Mouse (Mus musculus): Measurements from ENCODE around the gene Elf2. TPM values are rescaled to one million over a fixed set of nuclear protein-coding genes. Genes with fewer than 3 reads are reported as not detected.
A peak's percentile ranks its signal among the peaks of the same experiment; 100 is the strongest.

Elf2 gene
- 36.5 and 37.9 TPM in 2 replicates for polyA plus RNA-seq (2014; fragmentation: Nextera tagmentation; extraction: Ambion mirVana)

DNA sequence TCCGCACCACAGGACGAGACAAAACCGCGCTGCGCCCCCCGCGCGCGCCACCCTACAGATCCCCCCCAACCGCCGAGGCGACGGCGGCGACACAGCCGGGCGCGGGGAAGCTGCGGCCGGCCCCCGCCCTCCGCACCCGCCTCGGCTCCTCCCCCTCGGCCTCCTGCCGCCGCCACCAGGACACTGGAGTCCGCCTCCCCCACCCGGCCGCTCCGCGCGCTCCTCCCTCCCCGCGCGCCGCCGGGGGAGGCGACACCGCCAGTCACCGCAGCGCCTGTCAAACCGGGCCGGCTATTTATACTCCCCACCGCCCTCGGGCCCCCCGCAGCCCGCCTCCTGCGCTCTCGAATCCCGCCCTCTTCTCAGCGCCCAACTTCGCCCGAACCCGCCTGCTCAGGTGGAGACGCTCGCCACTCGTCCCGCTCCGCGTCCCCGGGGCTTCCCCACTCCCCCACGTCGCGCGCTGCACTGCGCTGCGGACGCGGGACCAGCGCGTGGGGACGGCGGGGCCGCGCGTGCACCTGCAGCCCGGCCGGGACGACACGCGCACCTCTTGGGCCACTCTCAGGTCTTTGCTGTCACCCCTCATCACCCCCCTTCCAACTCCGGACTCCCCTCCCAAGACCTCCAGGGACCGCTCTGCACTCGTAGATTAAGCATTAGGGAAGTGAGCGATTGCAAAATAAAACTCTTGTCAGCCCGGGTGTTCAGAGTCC is at the start of gene Elf2:
Elf2 (minus strand) TSS at position 112 of the 716 bp plus-strand sequence.
- Histone ChIP-seq H3K4me3 (ENCODE audit: low read depth, low read length) (peak within 1 kb of the TSS; percentile 98), H3K4me1 (replicated peaks; ENCODE audit: control insufficient read depth, insufficient read depth, low read length) (peaks cover 14% of the 10 kb centered on the region), H3K9me3 (ENCODE audit: control insufficient read depth, low read length) (no peaks in the 10 kb centered on the region), H3K27me3 (replicated peaks; ENCODE audit: control insufficient read depth, insufficient read depth, low read length) (no peaks in the 10 kb centered on the region), H3K4me2 (peak within 1 kb of the TSS; percentile 97), H3K9ac (ENCODE audit: low read depth, low read length) (peak within 1 kb of the TSS; percentile 99), H3K36me3 (ENCODE audit: control insufficient read depth, insufficient read depth, low read length) (no peaks in the 10 kb centered on the region), H3K27ac (ENCODE audit: low read depth, low read length) (peak within 1 kb of the TSS; percentile 99)
- DNase-seq (ENCODE audit: low spot score) (peak; percentile 95), ATAC-seq (replicated peaks; ENCODE audit: low FRiP score) (peak; percentile 85)
- WGBS = under 1% methylated on average over 77 of the region's 87 CpGs

DNA sequence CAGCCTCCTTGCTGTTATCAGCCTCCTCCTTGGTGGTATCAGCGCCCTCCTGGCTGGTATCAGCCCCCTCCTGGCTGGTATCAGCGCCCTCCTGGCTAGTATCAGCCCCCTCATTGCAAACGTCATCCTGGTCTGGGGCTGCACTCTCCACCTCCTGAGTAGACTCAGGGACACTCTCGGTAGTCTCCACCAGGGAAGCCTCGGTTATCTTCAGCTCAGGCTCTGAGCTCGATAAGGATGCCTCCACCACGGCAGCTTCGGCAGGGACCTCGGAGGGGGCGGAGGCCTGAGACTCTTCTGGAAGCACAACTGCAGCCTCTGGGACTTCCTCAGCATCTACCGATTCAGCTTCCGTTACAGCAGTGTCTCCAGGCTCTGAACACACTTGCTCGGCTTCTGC is 48.4 kb upstream of the Elf2 start:
- H3K4me1 ChIP-seq (replicated peaks; ENCODE audit: control insufficient read depth, insufficient read depth, low read length) = peaks cover 9% of the 10 kb centered on the region
- DNase-seq (ENCODE audit: low spot score) (peak; percentile 64), ATAC-seq (replicated peaks; ENCODE audit: low FRiP score) (peak; percentile 99)
- H3K4me2 ChIP-seq = peak overlapping the region; percentile 51
- no peaks in the 10 kb centered on the region for H3K9me3 ChIP-seq (ENCODE audit: control insufficient read depth, low read length)
- no peaks in the 10 kb centered on the region for H3K36me3 ChIP-seq (ENCODE audit: control insufficient read depth, insufficient read depth, low read length)
- H3K4me3 ChIP-seq (ENCODE audit: low read depth, low read length) = peak overlapping the region; percentile 0
- H3K27me3 ChIP-seq (replicated peaks; ENCODE audit: control insufficient read depth, insufficient read depth, low read length) = no peaks in the 10 kb centered on the region
- no peak overlapping the region for H3K27ac ChIP-seq (ENCODE audit: low read depth, low read length)
- no peak overlapping the region for H3K9ac ChIP-seq (ENCODE audit: low read depth, low read length)
- WGBS = 1% methylated on average over 13 of the region's 13 CpGs

DNA sequence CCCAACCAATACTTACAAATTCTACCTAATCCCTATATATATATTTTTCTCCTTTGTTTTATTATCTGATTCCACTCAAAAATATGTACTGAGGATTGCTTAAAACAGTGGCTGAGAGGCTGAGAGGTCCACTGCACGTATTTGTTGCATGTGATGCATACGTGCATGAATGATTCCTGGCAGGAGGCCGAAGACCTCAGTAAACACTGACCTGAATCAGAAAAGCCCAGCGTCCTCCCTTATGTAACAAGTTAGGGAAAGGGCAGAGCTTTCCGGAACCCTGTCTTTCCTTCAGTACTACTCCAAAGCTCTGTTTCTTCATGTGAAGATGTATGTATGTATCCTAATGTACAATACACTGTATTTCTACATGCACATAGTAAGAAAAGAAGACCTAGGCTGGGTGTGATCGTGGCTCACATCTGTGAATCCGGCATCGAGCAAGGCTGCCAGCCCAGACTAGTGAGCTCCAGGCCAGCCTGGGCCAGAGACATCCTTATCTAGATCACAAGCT is 47.5 kb upstream of the Elf2 start:
- Histone ChIP-seq H3K4me2 (peak overlapping the region; percentile 1; the same call in 1 of the 2 replicates), H3K27ac (ENCODE audit: low read depth, low read length) (no peak overlapping the region), H3K9me3 (ENCODE audit: control insufficient read depth, low read length) (no peaks in the 10 kb centered on the region), H3K4me1 (replicated peaks; ENCODE audit: control insufficient read depth, insufficient read depth, low read length) (peaks cover 9% of the 10 kb centered on the region), H3K4me3 (ENCODE audit: low read depth, low read length) (no peak overlapping the region), H3K27me3 (replicated peaks; ENCODE audit: control insufficient read depth, insufficient read depth, low read length) (no peaks in the 10 kb centered on the region), H3K9ac (ENCODE audit: low read depth, low read length) (no peak overlapping the region), H3K36me3 (ENCODE audit: control insufficient read depth, insufficient read depth, low read length) (no peaks in the 10 kb centered on the region)
- no peak for DNase-seq (ENCODE audit: low spot score)
- no peak for ATAC-seq (replicated peaks; ENCODE audit: low FRiP score)
- WGBS = 46% methylated on average over 8 of the region's 8 CpGs

DNA sequence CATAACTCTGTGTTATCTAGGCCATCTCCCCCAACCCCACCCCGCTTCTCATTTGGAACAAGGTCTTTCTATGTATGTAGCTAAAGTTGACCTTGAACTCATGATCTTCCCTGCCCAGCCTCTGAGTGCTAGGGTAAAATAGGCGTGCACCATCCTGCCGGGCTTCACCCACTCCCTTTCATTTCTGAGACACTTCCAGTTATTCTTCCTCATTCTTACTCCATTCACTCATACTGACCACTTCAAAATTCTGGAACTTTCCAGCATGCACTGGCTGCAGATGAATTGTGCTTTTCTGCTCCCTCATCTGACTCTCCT is 46.6 kb upstream of the Elf2 start:
- DNase-seq (ENCODE audit: low spot score) = no peak
- Histone ChIP-seq H3K4me2 (no peak overlapping the region), H3K4me1 (replicated peaks; ENCODE audit: control insufficient read depth, insufficient read depth, low read length) (peaks cover 9% of the 10 kb centered on the region), H3K36me3 (ENCODE audit: control insufficient read depth, insufficient read depth, low read length) (no peaks in the 10 kb centered on the region), H3K4me3 (ENCODE audit: low read depth, low read length) (no peak overlapping the region), H3K9ac (ENCODE audit: low read depth, low read length) (no peak overlapping the region), H3K27ac (ENCODE audit: low read depth, low read length) (no peak overlapping the region), H3K9me3 (ENCODE audit: control insufficient read depth, low read length) (no peaks in the 10 kb centered on the region), H3K27me3 (replicated peaks; ENCODE audit: control insufficient read depth, insufficient read depth, low read length) (no peaks in the 10 kb centered on the region)
- no peak for ATAC-seq (replicated peaks; ENCODE audit: low FRiP score)
- 66% methylated on average over 3 of the region's 3 CpGs for WGBS

DNA sequence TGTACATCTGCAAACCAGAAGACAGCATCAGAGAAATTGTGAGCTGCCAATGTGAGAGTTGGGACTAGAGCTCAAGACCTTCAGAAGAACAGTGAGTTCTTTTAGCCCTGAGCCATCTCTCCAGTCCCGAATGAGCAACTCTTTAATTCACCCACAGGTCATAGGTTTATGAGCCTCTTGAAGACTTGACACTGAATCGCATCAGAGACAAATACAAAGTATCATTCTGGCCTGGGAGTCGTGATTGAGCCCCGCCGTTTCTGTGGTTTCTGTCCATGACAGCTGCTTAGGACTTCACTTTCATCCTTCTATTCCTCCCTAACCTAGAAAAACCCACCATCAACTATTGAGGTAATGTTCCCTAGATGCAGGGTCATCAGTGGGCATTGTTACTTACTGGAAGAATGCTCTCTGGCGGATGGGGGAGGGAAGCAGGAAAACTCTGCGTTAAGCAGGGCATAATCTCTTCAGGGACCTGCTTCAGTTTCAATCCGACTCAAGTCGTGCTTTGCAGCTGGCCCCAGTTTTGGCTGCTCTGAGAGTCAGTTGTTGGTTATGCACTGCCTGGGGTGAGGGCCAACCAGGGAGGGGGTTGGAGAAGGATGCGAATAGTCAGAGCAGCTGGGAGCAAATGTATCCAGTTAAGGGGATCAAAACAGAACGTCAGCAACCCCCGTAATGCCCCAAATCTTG is 46.1 kb upstream of the Elf2 start:
- Histone ChIP-seq H3K9ac (ENCODE audit: low read depth, low read length) (no peak overlapping the region), H3K27ac (ENCODE audit: low read depth, low read length) (no peak overlapping the region), H3K4me1 (replicated peaks; ENCODE audit: control insufficient read depth, insufficient read depth, low read length) (peaks cover 9% of the 10 kb centered on the region), H3K4me2 (no peak overlapping the region), H3K4me3 (ENCODE audit: low read depth, low read length) (no peak overlapping the region), H3K9me3 (ENCODE audit: control insufficient read depth, low read length) (no peaks in the 10 kb centered on the region), H3K36me3 (ENCODE audit: control insufficient read depth, insufficient read depth, low read length) (no peaks in the 10 kb centered on the region), H3K27me3 (replicated peaks; ENCODE audit: control insufficient read depth, insufficient read depth, low read length) (no peaks in the 10 kb centered on the region)
- DNase-seq (ENCODE audit: low spot score) (no peak), ATAC-seq (replicated peaks; ENCODE audit: low FRiP score) (no peak)
- WGBS = 50% methylated on average over 12 of the region's 12 CpGs

DNA sequence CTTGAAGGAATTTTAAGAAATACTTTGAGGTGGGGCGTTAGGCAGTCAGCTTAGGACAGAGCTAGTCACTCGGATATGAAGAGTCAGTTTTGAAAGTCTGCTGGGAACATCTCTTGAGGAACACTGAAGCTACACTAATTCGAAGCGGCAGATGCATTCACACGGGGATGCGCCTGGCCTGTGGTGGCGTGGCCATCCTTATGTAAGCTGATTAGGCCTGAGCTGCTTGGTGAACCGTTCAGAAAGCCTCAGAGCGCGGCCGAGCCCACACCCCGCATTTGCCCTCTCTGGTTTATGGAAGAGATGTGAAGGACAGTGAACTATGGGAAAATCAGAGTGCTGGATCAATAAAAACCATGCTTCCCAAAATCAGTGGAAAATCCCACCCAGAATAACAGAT is 42.9 kb upstream of the Elf2 start:
- H3K4me3 ChIP-seq (ENCODE audit: low read depth, low read length) = no peak overlapping the region
- no peaks in the 10 kb centered on the region for H3K27me3 ChIP-seq (replicated peaks; ENCODE audit: control insufficient read depth, insufficient read depth, low read length)
- no peak overlapping the region for H3K9ac ChIP-seq (ENCODE audit: low read depth, low read length)
- H3K4me1 ChIP-seq (replicated peaks; ENCODE audit: control insufficient read depth, insufficient read depth, low read length) = peaks cover 2% of the 10 kb centered on the region; the same call in 1 of the 2 replicates
- DNase-seq (ENCODE audit: low spot score) (no peak), ATAC-seq (replicated peaks; ENCODE audit: low FRiP score) (no peak)
- no peaks in the 10 kb centered on the region for H3K36me3 ChIP-seq (ENCODE audit: control insufficient read depth, insufficient read depth, low read length)
- WGBS = 81% methylated on average over 12 of the region's 12 CpGs
- H3K27ac ChIP-seq (ENCODE audit: low read depth, low read length) = no peak overlapping the region
- H3K9me3 ChIP-seq (ENCODE audit: control insufficient read depth, low read length) = no peaks in the 10 kb centered on the region
- no peak overlapping the region for H3K4me2 ChIP-seq

DNA sequence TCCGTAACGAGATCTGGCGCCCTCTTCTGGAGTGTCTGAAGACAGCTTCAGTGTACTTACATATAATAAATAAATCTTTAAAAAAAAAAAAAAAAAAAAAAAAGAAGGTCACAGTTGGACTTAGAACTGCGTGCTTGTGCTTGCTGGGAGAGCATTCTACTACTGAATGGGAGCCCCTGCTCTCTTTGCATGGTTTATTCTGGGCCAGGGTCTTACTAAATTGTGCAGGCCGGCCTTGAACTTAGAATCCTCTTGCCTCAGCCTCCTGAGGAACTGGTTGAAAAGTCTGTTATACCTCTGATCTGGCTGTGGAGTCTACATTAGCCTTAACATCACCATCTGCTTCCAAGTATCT is 40.2 kb upstream of the Elf2 start:
- no peak overlapping the region for H3K4me3 ChIP-seq (ENCODE audit: low read depth, low read length)
- no peak overlapping the region for H3K4me2 ChIP-seq
- no peaks in the 10 kb centered on the region for H3K9me3 ChIP-seq (ENCODE audit: control insufficient read depth, low read length)
- no peak overlapping the region for H3K9ac ChIP-seq (ENCODE audit: low read depth, low read length)
- H3K27me3 ChIP-seq (replicated peaks; ENCODE audit: control insufficient read depth, insufficient read depth, low read length) = no peaks in the 10 kb centered on the region
- 73% methylated on average over 2 of the region's 5 CpGs for WGBS
- no peak for ATAC-seq (replicated peaks; ENCODE audit: low FRiP score)
- no peaks in the 10 kb centered on the region for H3K36me3 ChIP-seq (ENCODE audit: control insufficient read depth, insufficient read depth, low read length)
- DNase-seq (ENCODE audit: low spot score) = no peak
- H3K27ac ChIP-seq (ENCODE audit: low read depth, low read length) = no peak overlapping the region
- peaks cover 11% of the 10 kb centered on the region for H3K4me1 ChIP-seq (replicated peaks; ENCODE audit: control insufficient read depth, insufficient read depth, low read length)

DNA sequence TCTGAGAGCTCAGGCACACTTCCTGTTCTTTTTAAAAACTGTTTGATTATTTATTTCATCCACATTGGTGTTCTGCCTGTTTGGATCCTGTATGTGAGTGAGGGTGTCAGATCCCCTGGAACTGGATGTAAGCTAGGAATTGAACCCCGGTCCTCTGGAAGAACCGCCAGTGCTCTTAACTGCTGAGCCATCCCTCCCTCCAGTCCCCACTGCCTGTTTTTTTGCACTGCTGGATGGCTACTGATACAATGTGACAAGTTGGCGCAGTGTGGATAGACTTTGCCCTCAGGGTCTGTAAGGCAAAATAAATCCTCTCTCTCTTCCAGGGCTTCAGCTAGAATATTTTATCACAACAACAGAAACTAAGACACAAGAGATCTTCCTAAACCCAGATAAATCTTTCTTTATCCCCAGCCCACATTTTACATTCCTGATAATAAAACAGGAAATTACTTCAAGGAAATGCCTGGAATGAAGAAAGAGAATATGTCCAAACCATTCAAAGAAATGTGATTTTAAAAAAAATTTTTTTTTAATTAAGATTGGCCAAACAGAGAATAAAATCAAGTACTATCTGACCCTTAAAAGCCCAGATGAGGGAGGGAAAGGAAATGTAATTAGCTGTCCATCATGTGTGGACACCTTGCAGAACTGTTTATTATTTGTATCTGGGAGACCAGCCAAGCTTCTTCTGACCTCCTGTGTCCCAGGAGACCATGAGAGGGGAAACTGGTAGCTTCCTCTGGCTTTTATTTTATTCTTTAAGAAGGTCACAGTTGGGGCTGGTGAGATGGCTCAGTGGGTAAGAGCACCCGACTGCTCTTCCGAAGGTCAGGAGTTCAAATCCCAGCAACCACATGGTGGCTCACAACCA is 39.6 kb upstream of the Elf2 start:
- no peak for ATAC-seq (replicated peaks; ENCODE audit: low FRiP score)
- H3K27ac ChIP-seq (ENCODE audit: low read depth, low read length) = no peak overlapping the region
- 72% methylated on average over 5 of the region's 5 CpGs for WGBS

More for the DNA sequence above, 39.6 kb upstream of the Elf2 start:
- DNase-seq (ENCODE audit: low spot score) = no peak
- no peak overlapping the region for H3K9ac ChIP-seq (ENCODE audit: low read depth, low read length)
- H3K36me3 ChIP-seq (ENCODE audit: control insufficient read depth, insufficient read depth, low read length) = no peaks in the 10 kb centered on the region
- peaks cover 13% of the 10 kb centered on the region for H3K4me1 ChIP-seq (replicated peaks; ENCODE audit: control insufficient read depth, insufficient read depth, low read length)
- no peaks in the 10 kb centered on the region for H3K9me3 ChIP-seq (ENCODE audit: control insufficient read depth, low read length)
- no peak overlapping the region for H3K4me3 ChIP-seq (ENCODE audit: low read depth, low read length)
- no peak overlapping the region for H3K4me2 ChIP-seq
- no peaks in the 10 kb centered on the region for H3K27me3 ChIP-seq (replicated peaks; ENCODE audit: control insufficient read depth, insufficient read depth, low read length)
